7 mouse cellular contexts compared by ENCODE assay signal in the genomic region with DNA sequence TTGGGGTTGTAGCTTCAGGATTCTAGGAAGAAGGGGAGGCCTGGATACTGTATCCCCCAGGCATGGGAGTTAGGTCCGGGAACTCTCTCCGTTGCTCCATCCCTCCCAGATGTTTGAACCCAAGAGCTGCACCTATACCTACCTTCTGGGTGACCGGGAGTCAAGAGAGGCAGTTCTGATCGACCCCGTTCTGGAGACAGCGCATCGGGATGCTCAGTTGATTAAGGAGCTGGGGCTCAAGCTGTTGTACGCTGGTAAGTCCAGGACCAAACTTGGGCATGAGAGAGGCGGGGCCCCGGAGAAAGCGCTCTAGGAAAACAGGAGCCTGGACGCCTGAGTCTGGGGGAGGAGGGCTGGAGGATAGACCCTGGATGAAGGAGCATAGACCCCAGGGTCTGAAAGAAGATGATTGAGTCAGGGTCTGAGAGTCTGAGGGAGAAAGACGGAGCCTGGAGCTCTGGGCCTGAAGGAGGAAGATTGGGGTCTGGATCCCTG. TPM values are rescaled to one million over a fixed set of nuclear protein-coding genes. Genes with fewer than 3 reads are reported as not detected.
DNase-seq lines count a peak whose midpoint lies in the region; ATAC-seq and TF ChIP-seq lines count a peak whose summit lies in the region.

No protein-coding gene starts in this region.

- no peak for TF ChIP-seq EP300 in CH12.LX (IDR thresholded peaks at IDR 0.05; ENCODE audit: low read length)

- ATAC-seq in forebrain, embryonic 15.5 days (replicated peaks) = 0 out of 2 replicates have a peak, but pooled peaks have one; percentile 17
- no peak for ATAC-seq in liver, embryonic 13.5 days (ENCODE audit: low read depth)

- dilution Hi-C loops in CH12.LX (cut with MboI; ENCODE audit: extremely low pct_ligation_motif_present, extremely low pct_unique_long_range_greater_than_20kb, low sequenced_read_pairs) = no loop called here

- no peak for TF ChIP-seq RAD21 in CH12.LX (IDR thresholded peaks at IDR 0.05; ENCODE audit: low read depth, low read length)

- TF ChIP-seq POLR2A in CH12.LX (IDR thresholded peaks at IDR 0.05; ENCODE audit: low read depth, low read length) = no peak

- 3% methylated on average over 13 of the region's 13 CpGs for WGBS in forebrain, embryonic 15.5 days
- 13% methylated on average over 13 of the region's 13 CpGs for WGBS in liver, embryonic 13.5 days (ENCODE audit: insufficient replicate concordance)

- peak overlapping the region; percentile 89 for H3ac ChIP-seq in C2C12 (ENCODE audit: control insufficient read depth, insufficient read length, low read depth)

- H3K27ac ChIP-seq in CH12.LX (ENCODE audit: insufficient read depth, low read depth) = no peak overlapping the region
- no peak overlapping the region for H3K27ac ChIP-seq in forebrain, embryonic 15.5 days (replicated peaks)
- no peak overlapping the region for H3K27ac ChIP-seq in liver, embryonic 13.5 days

- H3K79me3 ChIP-seq in C2C12 (ENCODE audit: low read depth) = no peaks in the 10 kb centered on the region

- H3K79me2 ChIP-seq in C2C12 (ENCODE audit: control insufficient read depth, insufficient read depth) (no peaks in the 10 kb centered on the region), CH12.LX (replicated peaks; ENCODE audit: control insufficient read depth, extremely low read depth, insufficient read depth, poor library complexity, severe bottlenecking) (no peaks in the 10 kb centered on the region)

- H3K4me2 ChIP-seq in CH12.LX (ENCODE audit: insufficient read depth, low read depth, poor library complexity, severe bottlenecking) = peak overlapping the region; percentile 31
- H3K4me2 ChIP-seq in forebrain, embryonic 15.5 days (replicated peaks) = peak overlapping the region; percentile 84
- peak overlapping the region; percentile 95 for H3K4me2 ChIP-seq in liver, embryonic 13.5 days

- H3K4me3 ChIP-seq in C2C12 (ENCODE audit: insufficient read depth, poor library complexity, severe bottlenecking) (peak overlapping the region; percentile 50), CH12.LX (replicated peaks in 1 of 3; ENCODE audit: low read depth in 2 of 3, low read length in 2 of 3, poor library complexity in 1 of 3) (peak overlapping the region; percentile 58 to 69 (median 66))
- peak overlapping the region; percentile 64 for H3K4me3 ChIP-seq in forebrain, embryonic 15.5 days
- peak overlapping the region; percentile 69 for H3K4me3 ChIP-seq in liver, embryonic 13.5 days (replicated peaks)

- no peaks in the 10 kb centered on the region for H3K36me3 ChIP-seq in C2C12 (ENCODE audit: control insufficient read depth, insufficient read depth)
- H3K36me3 ChIP-seq in CH12.LX (replicated peaks in 1 of 2; ENCODE audit: control insufficient read depth in 1 of 2, insufficient read depth in 1 of 2, low read length in 1 of 2) = peaks cover 0 to 25% of the 10 kb centered on the region in 2 experiments
- no peaks in the 10 kb centered on the region for H3K36me3 ChIP-seq in forebrain, embryonic 15.5 days
- no peaks in the 10 kb centered on the region for H3K36me3 ChIP-seq in liver, embryonic 13.5 days

- DNase-seq in CH12.LX (ENCODE audit: extremely low read depth) = no peak
- DNase-seq in liver, embryonic 13.5 days = no peak
- DNase-seq in right cerebral cortex, postnatal 10 days (ENCODE audit: low spot score in 2 of 2) = no peak
- no peak for DNase-seq in urinary bladder, postnatal 25 days (ENCODE audit: low spot score)
- DNase-seq in adrenal gland, postnatal 14 days = no peak

- in situ Hi-C loops in CH12.LX (cut with MboI; ENCODE audit: low pct_ligation_motif_present, low pct_unique_long_range_greater_than_20kb, low sequenced_read_pairs) = loop anchor here (10.0 kb wide), 1 partner anchor 60 kb away; a partner anchor contains a TSS

- peaks cover 6 to 37% of the 10 kb centered on the region in 2 experiments for H3K4me1 ChIP-seq in CH12.LX (ENCODE audit: control insufficient read depth in 1 of 2, insufficient read depth in 2 of 2)
- H3K4me1 ChIP-seq in forebrain, embryonic 15.5 days = peaks cover 20% of the 10 kb centered on the region
- H3K4me1 ChIP-seq in liver, embryonic 13.5 days (replicated peaks) = peaks cover 68% of the 10 kb centered on the region

- TF ChIP-seq CTCF in C2C12 (IDR thresholded peaks at IDR 0.05; ENCODE audit: control insufficient read depth, insufficient read depth, insufficient read length) (no peak), CH12.LX (conservative IDR thresholded peaks at IDR 0.05 in 1 of 2, IDR thresholded peaks at IDR 0.05 in 1 of 2; ENCODE audit: low read depth in 2 of 2, low read length in 2 of 2) (no peak)

- peak overlapping the region; percentile 44 for H3K9ac ChIP-seq in CH12.LX (ENCODE audit: insufficient read depth, low read depth)
- H3K9ac ChIP-seq in forebrain, embryonic 15.5 days (replicated peaks) = peak overlapping the region; percentile 69
- peak overlapping the region; percentile 77 for H3K9ac ChIP-seq in liver, embryonic 13.5 days

- H3K9me3 ChIP-seq in CH12.LX (replicated peaks; ENCODE audit: low read length) = no peaks in the 10 kb centered on the region
- no peaks in the 10 kb centered on the region for H3K9me3 ChIP-seq in forebrain, embryonic 15.5 days
- H3K9me3 ChIP-seq in liver, embryonic 13.5 days (replicated peaks) = no peaks in the 10 kb centered on the region

- H3K27me3 ChIP-seq in C2C12 (ENCODE audit: control insufficient read depth, insufficient read depth, insufficient read length) (no peaks in the 10 kb centered on the region), CH12.LX (replicated peaks) (no peaks in the 10 kb centered on the region)
- H3K27me3 ChIP-seq in forebrain, embryonic 15.5 days = no peaks in the 10 kb centered on the region
- peaks cover 10% of the 10 kb centered on the region; the same call in 1 of the 2 replicates for H3K27me3 ChIP-seq in liver, embryonic 13.5 days

TF ChIP-seq in C2C12, 6 proteins besides CTCF, POLR2A, EP300 and RAD21:
- no peak for TF ChIP-seq FOSL1 (IDR thresholded peaks at IDR 0.05; ENCODE audit: insufficient read depth, low read length, poor library complexity, severe bottlenecking)
- TF ChIP-seq USF1 (IDR thresholded peaks at IDR 0.05; ENCODE audit: low read depth) = no peak
- TF ChIP-seq CEBPB (IDR thresholded peaks at IDR 0.05; ENCODE audit: low read depth) = no peak
- no peak for TF ChIP-seq MAX (IDR thresholded peaks at IDR 0.05)
- no peak for TF ChIP-seq MYOD1 (IDR thresholded peaks at IDR 0.05; ENCODE audit: control insufficient read depth, insufficient read length, low read depth)
- TF ChIP-seq MYOG (IDR thresholded peaks at IDR 0.05; ENCODE audit: control insufficient read depth, extremely low read depth, insufficient read length) = no peak

TF ChIP-seq in CH12.LX, 34 proteins besides CTCF, POLR2A, EP300 and RAD21 (continues in another document):
- TF ChIP-seq ZNF384 (IDR thresholded peaks at IDR 0.05; ENCODE audit: low read depth, low read length) = no peak
- no peak for TF ChIP-seq TBP (conservative IDR thresholded peaks at IDR 0.05; ENCODE audit: low read depth, low read length)
- TF ChIP-seq GABPA (IDR thresholded peaks at IDR 0.05; ENCODE audit: insufficient replicate concordance, low read depth, low read length) = no peak
- TF ChIP-seq MAFK (IDR thresholded peaks at IDR 0.05; ENCODE audit: insufficient replicate concordance, low read length) = no peak
- TF ChIP-seq MAX (IDR thresholded peaks at IDR 0.05; ENCODE audit: low read length) = no peak
- no peak for TF ChIP-seq ZKSCAN1 (IDR thresholded peaks at IDR 0.05; ENCODE audit: borderline replicate concordance, low read depth, low read length)
- no peak for TF ChIP-seq ZMIZ1 (IDR thresholded peaks at IDR 0.05; ENCODE audit: low read depth, low read length)
- no peak for TF ChIP-seq CHD2 (IDR thresholded peaks at IDR 0.05; ENCODE audit: low read length)

RNA-seq across cellular contexts. Expression of a gene that starts 6.9 kb away (rescaled TPM):
- polyA plus RNA-seq in C2C12 (2012; fragmentation: generic; extraction: Trizol) (0.35 TPM), CH12.LX (2012; ENCODE audit: insufficient read length, low read depth) (0.14 and 0.20 TPM in 2 replicates)
- total RNA-seq in CH12.LX (2012; rRNA removed) (0.46 and 0.81 TPM in 2 replicates), CH12.LX (2014; rRNA removed) (0.09 TPM in 1 of 2 replicates, not detected in the other)
- 11.6 and 11.7 TPM in 2 replicates for polyA plus RNA-seq in forebrain, embryonic 15.5 days (2015; fragmentation: Nextera tagmentation; extraction: Ambion mirVana)
- polyA plus RNA-seq in liver, embryonic 13.5 days (2015; fragmentation: Nextera tagmentation; extraction: Ambion mirVana) = 0.31 and 0.34 TPM in 2 replicates
- total RNA-seq in adrenal gland, postnatal 14 days (2021) = 0.48 and 0.94 TPM in 2 replicates

RNA-seq across cellular contexts. Expression of a gene that starts 7.0 kb away (rescaled TPM):
- polyA plus RNA-seq in C2C12 (2012; fragmentation: generic; extraction: Trizol) (48.0 TPM), CH12.LX (2012; ENCODE audit: insufficient read length, low read depth) (16.5 and 22.8 TPM in 2 replicates)
- total RNA-seq in CH12.LX (2012; rRNA removed) (18.6 and 24.1 TPM in 2 replicates), CH12.LX (2014; rRNA removed) (25.0 and 32.0 TPM in 2 replicates)
- 17.4 and 18.9 TPM in 2 replicates for polyA plus RNA-seq in forebrain, embryonic 15.5 days (2015; fragmentation: Nextera tagmentation; extraction: Ambion mirVana)
- polyA plus RNA-seq in liver, embryonic 13.5 days (2015; fragmentation: Nextera tagmentation; extraction: Ambion mirVana) = 19.9 and 21.5 TPM in 2 replicates
- 21.3 and 24.9 TPM in 2 replicates for total RNA-seq in adrenal gland, postnatal 14 days (2021)

RNA-seq across cellular contexts. Expression of a gene that starts 16.2 kb away (rescaled TPM):
- polyA plus RNA-seq in C2C12 (2012; fragmentation: generic; extraction: Trizol) (4.1 TPM), CH12.LX (2012; ENCODE audit: insufficient read length, low read depth) (3.5 and 3.6 TPM in 2 replicates)
- total RNA-seq in CH12.LX (2012; rRNA removed) (3.1 and 3.5 TPM in 2 replicates), CH12.LX (2014; rRNA removed) (0.89 and 1.1 TPM in 2 replicates)
- not detected in 2 replicates for polyA plus RNA-seq in forebrain, embryonic 15.5 days (2015; fragmentation: Nextera tagmentation; extraction: Ambion mirVana)
- 0.08 and 0.09 TPM in 2 replicates for polyA plus RNA-seq in liver, embryonic 13.5 days (2015; fragmentation: Nextera tagmentation; extraction: Ambion mirVana)
- total RNA-seq in adrenal gland, postnatal 14 days (2021) = 3.2 and 4.3 TPM in 2 replicates

RNA-seq across cellular contexts. Expression of a gene that starts 42.0 kb away (rescaled TPM):
- not detected for polyA plus RNA-seq in C2C12 (2012; fragmentation: generic; extraction: Trizol)
- total RNA-seq in CH12.LX (2012; rRNA removed) = not detected in 2 replicates
- not detected in 2 replicates for total RNA-seq in CH12.LX (2014; rRNA removed)
- polyA plus RNA-seq in CH12.LX (2012; ENCODE audit: insufficient read length, low read depth) = not detected in 2 replicates
- polyA plus RNA-seq in forebrain, embryonic 15.5 days (2015; fragmentation: Nextera tagmentation; extraction: Ambion mirVana) = 0.18 and 0.23 TPM in 2 replicates
- not detected in 2 replicates for polyA plus RNA-seq in liver, embryonic 13.5 days (2015; fragmentation: Nextera tagmentation; extraction: Ambion mirVana)
- 0.38 and 0.59 TPM in 2 replicates for total RNA-seq in adrenal gland, postnatal 14 days (2021)

RNA-seq across cellular contexts. Expression of a gene that starts 48.3 kb away (rescaled TPM):
- polyA plus RNA-seq in C2C12 (2012; fragmentation: generic; extraction: Trizol) (57.4 TPM), CH12.LX (2012; ENCODE audit: insufficient read length, low read depth) (148 and 162 TPM in 2 replicates)
- total RNA-seq in CH12.LX (2012; rRNA removed) (128 and 136 TPM in 2 replicates), CH12.LX (2014; rRNA removed) (81.7 and 86.3 TPM in 2 replicates)
- polyA plus RNA-seq in forebrain, embryonic 15.5 days (2015; fragmentation: Nextera tagmentation; extraction: Ambion mirVana) = 69.8 and 79.5 TPM in 2 replicates
- polyA plus RNA-seq in liver, embryonic 13.5 days (2015; fragmentation: Nextera tagmentation; extraction: Ambion mirVana) = 48.3 and 51.6 TPM in 2 replicates
- total RNA-seq in adrenal gland, postnatal 14 days (2021) = 38.5 and 47.0 TPM in 2 replicates

Comparison
In these comparisons a context has a peak if more than half of its experiments do, and no peak if none do; other contexts are left out.
1. H3K4me2 ChIP-seq: peak in every context shown above with its lines; median percentile 95 in liver, embryonic 13.5 days; 84 in forebrain, embryonic 15.5 days; 31 in CH12.LX.